Mouse (Mus musculus) forebrain, embryonic 10.5 days (tissue): ENCODE results near the gene Klri2. TPM values are rescaled to one million over a fixed set of nuclear protein-coding genes. Genes with fewer than 3 reads are reported as not detected.
"Not testable (repeated sequence)": the region's sequence is repeated elsewhere in the genome, so short reads cannot be mapped to it uniquely, and the experiment has no call there.

Experiments used
- DNase-seq: peaks from one replicate; pipeline ENCODE4 v3.0.0-alpha.2; 2017; ENCODE audit warnings: low spot score; ENCODE audit errors: extremely low spot score
- H3K27ac ChIP-seq: fragments of 300-500 bp; sonication (generic); 2 replicates; pipeline ENCODE4 v1.5.1; 2016; ENCODE audit warnings: mild to moderate bottlenecking
- H3K27me3 ChIP-seq: fragments of 300-500 bp; sonication (generic); 2 replicates; pipeline ENCODE4 v1.6.1; 2016; ENCODE audit warnings: mild to moderate bottlenecking; ENCODE audit not compliant: poor library complexity, severe bottlenecking
- H3K36me3 ChIP-seq: fragments of 300-500 bp; sonication (generic); replicated peaks from 2 replicates; pipeline ENCODE4 v1.6.1; 2016; ENCODE audit warnings: mild to moderate bottlenecking, moderate library complexity
- H3K4me1 ChIP-seq: fragments of 300-500 bp; sonication (generic); 2 replicates; pipeline ENCODE4 v1.6.1; 2016
- H3K4me3 ChIP-seq: fragments of 300-500 bp; sonication (generic); 2 replicates; pipeline ENCODE4 v1.5.1; 2016; ENCODE audit warnings: mild to moderate bottlenecking, moderate library complexity
- H3K9me3 ChIP-seq: fragments of 300-500 bp; sonication (generic); 2 replicates; pipeline ENCODE4 v1.6.1; 2016; ENCODE audit warnings: mild to moderate bottlenecking, moderate library complexity
- WGBS: fragments of 180-500 bp; shearing (Covaris S2); methylation state at CpG from one replicate; pipeline ENCODE4 v1.1.7; 2016; 5-methylcytosine and 5-hydroxymethylcytosine counted together
- polyA plus RNA-seq: library from polyadenylated mRNA; unstranded; fragments of >200 nt; fragmentation: Nextera tagmentation; extraction: Ambion mirVana; gene quantifications from 2 replicates; pipeline ENCODE4 v1.2.1, GENCODE M21; 2016

The Klri2 gene
- polyA plus RNA-seq = not detected in 2 replicates

DNA sequence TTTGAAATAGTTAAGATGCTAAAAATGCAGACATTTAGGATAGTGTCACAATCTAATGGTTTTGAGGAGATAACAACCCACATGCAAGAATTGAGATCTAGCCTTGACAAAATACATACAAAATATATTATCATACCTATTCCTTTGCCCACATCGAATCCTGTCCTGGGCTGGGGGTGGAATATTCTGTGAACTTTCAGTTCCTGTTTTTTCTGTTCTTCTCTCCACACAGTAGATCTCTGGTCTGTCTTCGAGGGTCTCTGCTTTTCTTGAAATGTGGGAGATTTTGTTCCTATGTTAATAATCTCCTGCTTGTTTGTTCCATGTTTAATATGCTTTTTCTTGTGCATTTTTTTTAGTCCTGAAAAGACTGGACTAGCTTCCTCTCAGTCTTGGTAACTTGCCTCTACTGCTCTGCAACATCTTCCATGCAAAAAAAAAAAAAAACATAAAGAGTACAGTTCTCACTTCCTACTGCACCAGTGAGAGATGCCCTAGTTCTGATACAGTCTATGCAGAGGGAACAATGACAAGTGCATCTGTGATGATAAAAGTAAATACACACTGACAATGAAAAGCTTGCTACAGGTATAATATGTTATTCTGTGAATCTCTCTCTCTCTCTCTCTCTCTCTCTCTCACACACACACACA is at the start of gene Klri2:
TSS of gene Klri2 (minus strand) at position 416 of the 653 bp plus-strand sequence.
- Histone ChIP-seq H3K27ac (no peak within 1 kb of the TSS), H3K36me3 (no peaks in the 10 kb centered on the region), H3K27me3 (no peaks in the 10 kb centered on the region), H3K9me3 (0 out of 2 replicates have a peak, but pooled peaks cover under 1% of the 10 kb centered on the region), H3K4me3 (no peak within 1 kb of the TSS), H3K4me1 (no peaks in the 10 kb centered on the region)
- DNase-seq = no peak
- 72% methylated on average over 2 of the region's 2 CpGs for WGBS

DNA sequence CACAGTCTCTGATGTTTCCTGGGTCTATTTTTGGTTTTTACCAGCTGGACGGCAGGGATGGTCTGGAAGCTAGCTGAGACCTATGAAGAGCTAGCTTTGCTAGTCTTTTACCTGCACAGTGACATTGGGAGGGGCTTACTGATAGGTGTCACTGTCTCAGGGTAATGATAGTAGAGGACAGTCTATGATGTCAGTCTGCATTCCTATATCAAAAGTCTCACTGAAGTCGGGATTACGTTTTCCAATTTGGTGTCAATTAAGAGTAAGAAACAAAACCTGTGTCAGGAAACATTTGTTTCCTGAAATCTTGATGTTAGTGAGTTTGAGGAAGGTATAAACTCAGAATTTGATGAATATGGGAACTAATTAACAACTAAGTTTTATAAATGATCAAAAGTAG is 43.9 kb upstream of the Klri2 start, which contains the start of gene Gm156:
TSS of gene Gm156 (minus strand) at position 101 of the 400 bp plus-strand sequence.
- 87% methylated on average over 3 of the region's 3 CpGs for WGBS
- not testable (repeated sequence) for H3K9me3 ChIP-seq, DNase-seq, H3K27me3 ChIP-seq, H3K36me3 ChIP-seq, H3K4me1 ChIP-seq, H3K4me3 ChIP-seq, H3K27ac ChIP-seq

DNA sequence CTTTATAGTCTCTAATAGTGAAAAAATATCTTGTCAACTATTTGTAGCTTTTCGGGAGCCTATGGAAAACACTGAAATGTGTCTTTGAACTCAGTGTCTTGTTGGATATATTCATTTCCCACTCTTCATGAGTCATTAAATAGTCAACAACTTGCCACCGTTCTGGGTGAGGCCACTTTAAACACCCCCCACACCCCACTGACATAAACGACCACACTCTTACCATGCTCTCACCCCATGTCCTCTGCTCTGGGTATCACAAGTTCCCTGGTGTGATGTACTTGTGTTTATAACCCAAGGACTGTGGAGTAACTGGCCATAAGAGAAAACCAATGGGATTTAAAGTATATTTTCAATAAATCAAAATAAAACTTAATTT is 7.4 kb upstream of the Klri2 start:
- H3K27me3 ChIP-seq = no peaks in the 10 kb centered on the region
- WGBS = 83% methylated on average over 3 of the region's 3 CpGs
- no peaks in the 10 kb centered on the region for H3K36me3 ChIP-seq
- no peaks in the 10 kb centered on the region for H3K4me1 ChIP-seq
- H3K9me3 ChIP-seq = peaks cover 11% of the 10 kb centered on the region; the same call in 1 of the 2 replicates
- no peak for DNase-seq
- no peak overlapping the region for H3K27ac ChIP-seq
- no peak overlapping the region for H3K4me3 ChIP-seq

DNA sequence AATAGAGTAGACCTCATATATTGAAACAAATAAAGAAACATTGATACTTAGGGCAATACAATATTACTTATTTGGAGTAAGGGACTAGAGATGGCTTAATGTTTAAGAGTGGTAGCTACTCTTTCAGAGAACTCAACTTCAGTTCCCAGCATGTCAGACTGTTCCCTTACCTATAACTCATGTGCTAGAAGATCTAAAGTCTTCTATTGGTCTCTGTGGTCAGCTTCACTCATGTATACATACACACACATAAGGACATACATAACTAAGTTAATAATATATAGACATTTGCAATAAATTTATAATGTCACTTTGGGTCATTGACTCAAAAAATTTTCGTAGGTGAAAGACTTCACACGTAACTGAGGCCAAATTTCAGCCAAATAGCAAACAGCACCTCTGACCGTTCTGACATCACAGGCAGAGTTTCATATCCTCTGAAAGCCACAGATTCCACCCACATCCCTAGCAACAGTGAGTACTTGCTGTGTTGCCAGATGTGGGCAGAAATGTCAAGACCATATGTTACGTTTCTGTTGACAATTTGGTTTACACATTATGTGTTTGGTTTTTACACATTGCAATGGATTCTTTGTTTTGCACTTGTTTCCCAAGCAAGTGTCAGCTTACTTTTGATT is 6.9 kb upstream of the Klri2 start:
- H3K27me3 ChIP-seq = no peaks in the 10 kb centered on the region
- H3K27ac ChIP-seq = no peak overlapping the region
- peaks cover 11% of the 10 kb centered on the region; the same call in 1 of the 2 replicates for H3K9me3 ChIP-seq
- H3K4me1 ChIP-seq = no peaks in the 10 kb centered on the region
- DNase-seq = no peak
- 88% methylated on average over 4 of the region's 4 CpGs for WGBS
- no peaks in the 10 kb centered on the region for H3K36me3 ChIP-seq
- H3K4me3 ChIP-seq = no peak overlapping the region

DNA sequence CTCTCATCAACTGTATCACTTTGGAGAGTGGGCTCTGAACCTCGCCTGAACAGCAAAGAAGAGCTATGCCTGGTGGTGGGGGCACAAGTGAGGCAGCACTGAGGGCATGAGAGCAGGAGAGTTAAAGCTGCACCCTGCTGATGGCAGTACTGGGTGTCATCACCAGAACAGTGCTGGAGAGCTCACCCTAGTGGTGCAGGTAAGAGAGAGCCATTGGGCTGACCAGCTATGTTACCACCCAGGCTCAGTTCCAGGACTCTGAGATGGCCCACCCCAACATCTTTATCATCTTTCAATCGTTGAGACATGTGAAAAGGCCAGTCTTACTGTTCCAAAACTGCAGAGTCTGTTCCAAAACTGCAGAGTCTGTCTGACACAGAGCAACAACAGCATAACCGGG is 5.9 kb upstream of the Klri2 start:
- H3K4me3 ChIP-seq = no peak overlapping the region
- H3K36me3 ChIP-seq = no peaks in the 10 kb centered on the region
- H3K27me3 ChIP-seq = no peaks in the 10 kb centered on the region
- no peak overlapping the region for H3K27ac ChIP-seq
- H3K9me3 ChIP-seq = peaks cover 11% of the 10 kb centered on the region; the same call in 1 of the 2 replicates
- no peak for DNase-seq
- no peaks in the 10 kb centered on the region for H3K4me1 ChIP-seq
- 76% methylated on average over 3 of the region's 3 CpGs for WGBS

DNA sequence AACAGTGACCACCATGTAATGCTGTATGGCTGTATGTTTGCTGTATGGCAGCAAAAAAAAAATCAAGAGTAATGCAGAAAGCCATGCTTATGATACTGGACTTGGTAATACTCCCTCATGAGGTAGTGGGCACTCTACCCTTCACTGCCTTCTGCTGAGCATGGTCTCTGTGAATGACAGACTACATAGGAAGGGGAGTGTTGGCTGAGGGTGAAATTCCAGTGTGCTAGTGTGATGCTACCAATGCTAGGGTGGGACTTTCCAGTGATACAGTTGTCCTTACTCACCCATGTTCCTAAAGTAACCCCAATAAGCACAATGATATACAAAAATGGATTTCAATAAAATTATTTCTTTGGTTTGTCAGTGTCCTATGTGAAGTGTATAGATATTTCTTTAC is 3.9 kb downstream of the Klri2 start:
- H3K36me3 ChIP-seq = no peaks in the 10 kb centered on the region
- DNase-seq = no peak
- no peaks in the 10 kb centered on the region for H3K9me3 ChIP-seq
- H3K4me3 ChIP-seq = no peak overlapping the region
- H3K4me1 ChIP-seq = no peaks in the 10 kb centered on the region
- no peak overlapping the region for H3K27ac ChIP-seq
- no peaks in the 10 kb centered on the region for H3K27me3 ChIP-seq

DNA sequence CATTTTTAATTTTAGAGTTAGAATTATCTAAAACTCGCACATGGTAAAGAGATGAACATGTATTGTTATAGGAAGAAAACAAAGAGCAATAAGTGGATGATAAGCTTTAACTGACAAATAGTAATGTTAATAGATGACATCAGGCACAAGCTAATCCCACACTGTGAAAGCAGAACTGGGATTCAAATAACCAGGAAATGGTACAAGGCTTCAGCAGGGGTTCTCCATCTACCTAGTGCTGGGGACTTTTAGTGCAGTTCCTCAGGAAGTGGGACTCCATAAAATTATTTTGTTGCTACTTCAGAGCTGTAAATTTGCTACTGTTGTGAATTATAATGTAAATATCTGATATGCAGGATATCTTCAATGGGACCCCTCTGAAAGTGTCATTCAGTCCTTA is 13.0 kb downstream of the Klri2 start:
- Histone ChIP-seq H3K9me3 (no peaks in the 10 kb centered on the region), H3K27ac (no peak overlapping the region), H3K27me3 (no peaks in the 10 kb centered on the region), H3K4me3 (no peak overlapping the region), H3K36me3 (no peaks in the 10 kb centered on the region), H3K4me1 (no peaks in the 10 kb centered on the region)
- 90% methylated on average over 1 of the region's 1 CpGs for WGBS
- no peak for DNase-seq

DNA sequence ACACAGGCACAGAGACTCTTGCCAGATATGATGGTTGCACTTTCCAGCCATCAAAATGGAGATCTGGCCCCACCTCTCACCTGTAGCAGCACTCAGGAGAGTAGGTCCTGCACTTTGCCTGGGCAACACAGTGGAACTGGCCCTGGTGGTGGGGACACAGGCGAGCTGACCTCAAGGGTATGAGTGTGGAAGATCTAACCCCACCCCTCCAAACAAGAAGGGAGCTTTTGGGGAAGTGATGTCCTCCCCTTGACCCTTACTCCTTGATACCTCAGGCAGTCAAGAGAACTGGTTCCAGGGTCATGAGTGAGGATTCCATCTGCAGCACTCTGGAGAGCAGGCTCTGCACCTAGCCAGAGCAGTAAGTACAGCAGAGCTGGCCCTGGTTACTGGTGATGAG is 18.9 kb downstream of the Klri2 start:
- no peak for DNase-seq
- Histone ChIP-seq H3K9me3 (no peaks in the 10 kb centered on the region), H3K4me3 (no peak overlapping the region), H3K4me1 (no peaks in the 10 kb centered on the region), H3K27ac (no peak overlapping the region), H3K36me3 (no peaks in the 10 kb centered on the region), H3K27me3 (no peaks in the 10 kb centered on the region)
- 74% methylated on average over 1 of the region's 1 CpGs for WGBS

DNA sequence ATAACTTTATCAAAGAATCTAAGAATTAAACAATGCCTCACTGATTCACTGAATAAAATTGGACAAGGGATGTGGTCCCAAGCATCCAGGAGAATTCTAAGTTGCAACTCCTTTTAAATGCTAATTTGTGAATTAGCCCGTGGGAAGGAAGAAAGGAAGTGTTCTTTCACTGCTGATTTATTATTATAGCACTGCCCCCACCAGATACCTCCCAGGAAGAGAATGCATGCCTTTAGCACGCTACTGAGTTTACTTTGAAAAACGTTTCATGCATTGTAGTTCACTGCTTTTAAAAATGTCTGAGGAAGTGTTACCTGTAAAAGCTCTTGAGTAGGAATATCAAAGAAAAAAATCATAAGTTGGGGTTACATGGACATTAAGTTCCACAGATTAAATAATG is 19.8 kb downstream of the Klri2 start:
- no peaks in the 10 kb centered on the region for H3K27me3 ChIP-seq
- H3K27ac ChIP-seq = no peak overlapping the region
- no peak overlapping the region for H3K4me3 ChIP-seq
- H3K4me1 ChIP-seq = no peaks in the 10 kb centered on the region
- no peaks in the 10 kb centered on the region for H3K36me3 ChIP-seq
- DNase-seq = no peak
- no peaks in the 10 kb centered on the region for H3K9me3 ChIP-seq
- WGBS = 45% methylated on average over 3 of the region's 3 CpGs

DNA sequence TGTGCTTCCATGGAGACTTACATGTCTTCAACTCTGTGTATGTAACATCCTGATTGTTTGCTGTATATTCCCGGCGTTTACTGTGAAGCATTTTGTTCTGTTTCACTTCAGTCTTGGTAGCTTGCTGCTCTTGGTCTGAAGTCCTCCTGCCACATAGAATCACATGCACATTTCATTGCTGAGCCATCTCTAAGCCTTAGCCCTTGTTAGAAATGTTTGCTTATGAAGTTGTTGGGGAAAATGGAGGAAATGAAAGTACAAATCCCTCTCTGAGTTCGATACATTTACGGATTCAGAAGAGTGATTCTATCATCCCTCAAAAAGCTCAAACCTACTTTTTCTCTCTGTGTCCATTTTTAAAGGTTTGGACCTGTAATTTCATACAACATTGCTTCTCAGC is 23.3 kb downstream of the Klri2 start, which contains the start of gene Klri1:
TSS of gene Klri1 (minus strand) at position 101 of the 400 bp plus-strand sequence.
- no peak within 1 kb of the TSS for H3K27ac ChIP-seq
- H3K9me3 ChIP-seq = no peaks in the 10 kb centered on the region
- H3K4me3 ChIP-seq = no peak within 1 kb of the TSS
- H3K4me1 ChIP-seq = no peaks in the 10 kb centered on the region
- no peaks in the 10 kb centered on the region for H3K27me3 ChIP-seq
- H3K36me3 ChIP-seq = no peaks in the 10 kb centered on the region
- WGBS = 93% methylated on average over 4 of the region's 4 CpGs
- DNase-seq = no peak

DNA sequence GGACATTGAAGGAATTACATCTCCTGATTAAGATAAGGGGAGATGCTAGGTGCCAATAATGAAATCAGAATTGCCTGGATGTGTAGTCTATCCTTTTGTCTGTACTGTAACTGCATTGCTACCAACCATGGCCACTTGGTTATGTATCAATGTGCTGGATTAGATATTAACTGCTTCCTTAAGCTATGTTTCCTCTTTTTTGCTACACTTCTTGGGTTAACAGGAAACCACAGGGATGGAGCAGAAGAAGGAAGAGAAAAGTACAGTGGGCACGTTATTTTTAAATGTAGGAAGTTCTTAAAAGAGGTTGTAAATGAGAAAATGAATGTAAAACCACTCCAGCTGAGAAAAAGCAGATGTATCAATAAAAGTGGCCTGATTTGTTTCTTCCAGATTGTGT is 26.7 kb downstream of the Klri2 start:
- Histone ChIP-seq H3K27ac (no peak overlapping the region), H3K36me3 (no peaks in the 10 kb centered on the region), H3K4me3 (no peak overlapping the region), H3K4me1 (no peaks in the 10 kb centered on the region), H3K9me3 (peaks cover 4% of the 10 kb centered on the region; the same call in 1 of the 2 replicates), H3K27me3 (no peaks in the 10 kb centered on the region)
- DNase-seq = no peak
- WGBS = 39% methylated on average over 1 of the region's 1 CpGs

DNA sequence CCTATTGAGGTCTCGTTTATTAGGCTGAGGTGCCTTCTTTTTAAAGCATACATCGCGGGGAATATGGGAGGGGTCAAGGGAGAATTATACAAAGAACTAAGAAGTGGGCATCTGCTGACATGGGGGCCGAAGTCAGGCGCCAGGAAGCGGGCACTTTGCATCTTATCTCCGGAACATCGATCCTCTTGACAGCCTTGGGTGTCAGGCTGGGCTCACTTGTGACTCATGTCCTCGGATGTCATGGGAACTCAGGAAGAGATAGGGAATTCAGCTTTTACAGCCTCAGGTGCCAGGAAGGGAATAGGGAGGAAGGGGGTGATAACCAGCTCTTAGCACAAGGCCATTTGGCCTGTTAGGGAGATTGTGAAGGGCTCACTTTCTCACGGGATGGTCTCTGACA is 48.8 kb downstream of the Klri2 start:
- not testable (repeated sequence) for H3K27ac ChIP-seq, H3K4me1 ChIP-seq, H3K36me3 ChIP-seq, H3K27me3 ChIP-seq, DNase-seq, H3K4me3 ChIP-seq
- peaks cover 13% of the 10 kb centered on the region; the same call in 1 of the 2 replicates for H3K9me3 ChIP-seq
- 87% methylated on average over 10 of the region's 10 CpGs for WGBS

DNA sequence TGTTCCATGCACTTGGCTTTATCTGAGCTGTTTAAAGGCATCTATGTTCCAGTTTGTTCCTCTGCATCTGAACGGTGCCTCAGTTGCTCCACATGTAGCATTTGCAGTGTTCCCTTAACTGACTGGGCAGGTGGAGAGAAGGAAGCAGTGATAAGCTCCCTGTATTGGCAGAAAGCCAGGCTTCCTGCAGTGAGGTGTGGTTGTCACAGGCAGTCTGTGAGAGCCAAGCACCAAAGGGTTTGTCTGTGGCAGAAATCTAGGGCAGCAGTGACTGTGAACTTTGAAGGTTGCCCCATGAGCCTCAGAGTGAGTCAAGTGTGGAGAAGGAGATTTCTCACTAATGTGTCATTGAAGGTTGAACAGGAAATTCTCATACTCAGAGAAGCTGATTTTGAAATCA is 59.9 kb downstream of the Klri2 start:
- Histone ChIP-seq H3K27ac (no peak overlapping the region), H3K4me3 (no peak overlapping the region), H3K36me3 (no peaks in the 10 kb centered on the region), H3K27me3 (no peaks in the 10 kb centered on the region), H3K9me3 (no peaks in the 10 kb centered on the region), H3K4me1 (no peaks in the 10 kb centered on the region)
- no peak for DNase-seq
- WGBS = 76% methylated on average over 1 of the region's 1 CpGs
